Mouse (Mus musculus): Measurements from ENCODE around the gene Slc26a6.

Gene Slc26a6

GRCm38 (mm10) chr9:108852976-108853375 lies at the start of gene Slc26a6:
Gene Slc26a6, plus strand, starts transcription at chr9:108853283.
- DNase-seq: no peak

GRCm38 (mm10) chr9:108805768-108806167 lies 47.3 kb upstream of the Slc26a6 start:
- no peak for DNase-seq

GRCm38 (mm10) chr9:108806379-108806778 lies 46.7 kb upstream of the Slc26a6 start:
- no peak for DNase-seq

- no peak for DNase-seq
Observed at GRCm38 (mm10) chr9:108806831-108807230, 46.3 kb upstream of the Slc26a6 start.

GRCm38 (mm10) chr9:108807674-108808073 lies 45.4 kb upstream of the Slc26a6 start:
- DNase-seq: no peak

- peak; percentile 97 for DNase-seq
Observed at GRCm38 (mm10) chr9:108808163-108808665, 44.9 kb upstream of the Slc26a6 start, which contains the start of gene Nckipsd. Gene Nckipsd, plus strand, starts transcription at chr9:108808368.

GRCm38 (mm10) chr9:108809188-108809587 lies 43.9 kb upstream of the Slc26a6 start:
- no peak for DNase-seq

GRCm38 (mm10) chr9:108809723-108810122 lies 43.4 kb upstream of the Slc26a6 start:
- DNase-seq: no peak

GRCm38 (mm10) chr9:108810516-108810915 lies 42.6 kb upstream of the Slc26a6 start:
- DNase-seq: no peak

- no peak for DNase-seq
Observed at GRCm38 (mm10) chr9:108815557-108815956, 37.5 kb upstream of the Slc26a6 start.

GRCm38 (mm10) chr9:108819495-108819894 lies 33.6 kb upstream of the Slc26a6 start:
- DNase-seq: peak; percentile 73

GRCm38 (mm10) chr9:108820077-108820476 lies 33.0 kb upstream of the Slc26a6 start:
- DNase-seq: no peak

GRCm38 (mm10) chr9:108824144-108824685 lies 28.9 kb upstream of the Slc26a6 start:
- DNase-seq: no peak

- DNase-seq: peak; percentile 84
Observed at GRCm38 (mm10) chr9:108824755-108825413, 28.2 kb upstream of the Slc26a6 start.

GRCm38 (mm10) chr9:108825820-108826699 lies 27.0 kb upstream of the Slc26a6 start, which contains the start of gene Celsr3:
Gene Celsr3, plus strand, starts transcription at chr9:108826320.
- DNase-seq: peak; percentile 90

- DNase-seq: peak; percentile 68
Observed at GRCm38 (mm10) chr9:108826700-108827340, 26.3 kb upstream of the Slc26a6 start.

GRCm38 (mm10) chr9:108827454-108827853 lies 25.6 kb upstream of the Slc26a6 start:
- no peak for DNase-seq

GRCm38 (mm10) chr9:108827906-108828305 lies 25.2 kb upstream of the Slc26a6 start:
- DNase-seq: no peak

GRCm38 (mm10) chr9:108831637-108832036 lies 21.4 kb upstream of the Slc26a6 start:
- no peak for DNase-seq

GRCm38 (mm10) chr9:108832390-108833108 lies 20.5 kb upstream of the Slc26a6 start:
- peak; percentile 73 for DNase-seq

GRCm38 (mm10) chr9:108842989-108843388 lies 10.1 kb upstream of the Slc26a6 start:
- peak; percentile 73 for DNase-seq

- no peak for DNase-seq
Observed at GRCm38 (mm10) chr9:108845390-108845789, 7.7 kb upstream of the Slc26a6 start.

Data from right cerebral cortex, postnatal 14 days (tissue).